Mouse (Mus musculus): ENCODE measurements around the gene Rbms1. TPM values are rescaled to one million over a fixed set of nuclear protein-coding genes. Genes with fewer than 3 reads are reported as not detected.

Rbms1 gene
- polyA plus RNA-seq, 1 experiment from 2014 or later = 44.9 TPM

- no peaks in the 10 kb centered on the region for H3K36me3 ChIP-seq (ENCODE audit: control insufficient read depth, insufficient read depth)
- H3K27me3 ChIP-seq (ENCODE audit: control insufficient read depth, insufficient read depth, low read depth, low read length) = no peaks in the 10 kb centered on the region
- H3K9ac ChIP-seq (ENCODE audit: low read depth, low read length) = no peak overlapping the region
- 17% methylated on average over 5 of the region's 5 CpGs for WGBS (ENCODE audit: insufficient replicate concordance)
- H3K4me3 ChIP-seq (ENCODE audit: low read depth, low read length) = no peak overlapping the region
- no peaks in the 10 kb centered on the region for H3K4me1 ChIP-seq (ENCODE audit: control insufficient read depth, low read depth, low read length)
- H3K27ac ChIP-seq (ENCODE audit: low read length) = no peak overlapping the region
- H3K9me3 ChIP-seq (replicated peaks; ENCODE audit: control insufficient read depth, low read length) = no peaks in the 10 kb centered on the region
- ATAC-seq (ENCODE audit: low read depth) = no peak
- H3K4me2 ChIP-seq (ENCODE audit: low read depth, low read length) = no peak overlapping the region
Measured at GRCm38 (mm10) chr2:60720906-60721305, 242.1 kb downstream of the Rbms1 start.

GRCm38 (mm10) chr2:60720205-60720604, 242.8 kb downstream of the Rbms1 start:
- Histone ChIP-seq H3K4me1 (ENCODE audit: control insufficient read depth, low read depth, low read length) (no peaks in the 10 kb centered on the region), H3K27ac (ENCODE audit: low read length) (no peak overlapping the region), H3K9me3 (replicated peaks; ENCODE audit: control insufficient read depth, low read length) (no peaks in the 10 kb centered on the region), H3K4me3 (ENCODE audit: low read depth, low read length) (no peak overlapping the region), H3K27me3 (ENCODE audit: control insufficient read depth, insufficient read depth, low read depth, low read length) (no peaks in the 10 kb centered on the region), H3K4me2 (ENCODE audit: low read depth, low read length) (no peak overlapping the region), H3K9ac (ENCODE audit: low read depth, low read length) (no peak overlapping the region), H3K36me3 (ENCODE audit: control insufficient read depth, insufficient read depth) (no peaks in the 10 kb centered on the region)
- WGBS (ENCODE audit: insufficient replicate concordance) = 73% methylated on average over 8 of the region's 8 CpGs
- no peak for ATAC-seq (ENCODE audit: low read depth)

GRCm38 (mm10) chr2:60717348-60717747, 245.6 kb downstream of the Rbms1 start:
- no peaks in the 10 kb centered on the region for H3K9me3 ChIP-seq (replicated peaks; ENCODE audit: control insufficient read depth, low read length)
- no peak overlapping the region for H3K4me3 ChIP-seq (ENCODE audit: low read depth, low read length)
- ATAC-seq (ENCODE audit: low read depth) = no peak
- no peak overlapping the region for H3K4me2 ChIP-seq (ENCODE audit: low read depth, low read length)
- no peaks in the 10 kb centered on the region for H3K27me3 ChIP-seq (ENCODE audit: control insufficient read depth, insufficient read depth, low read depth, low read length)
- no peaks in the 10 kb centered on the region for H3K4me1 ChIP-seq (ENCODE audit: control insufficient read depth, low read depth, low read length)
- 52% methylated on average over 13 of the region's 13 CpGs for WGBS (ENCODE audit: insufficient replicate concordance)
- no peak overlapping the region for H3K9ac ChIP-seq (ENCODE audit: low read depth, low read length)
- no peak overlapping the region for H3K27ac ChIP-seq (ENCODE audit: low read length)
- no peaks in the 10 kb centered on the region for H3K36me3 ChIP-seq (ENCODE audit: control insufficient read depth, insufficient read depth)

- H3K4me3 ChIP-seq (ENCODE audit: low read depth, low read length) = no peak overlapping the region
- no peak for ATAC-seq (ENCODE audit: low read depth)
- H3K36me3 ChIP-seq (ENCODE audit: control insufficient read depth, insufficient read depth) = no peaks in the 10 kb centered on the region
Measured at GRCm38 (mm10) chr2:60716549-60716948, 246.4 kb downstream of the Rbms1 start.

GRCm38 (mm10) chr2:60715771-60716170, 247.2 kb downstream of the Rbms1 start:
- Histone ChIP-seq H3K36me3 (ENCODE audit: control insufficient read depth, insufficient read depth) (no peaks in the 10 kb centered on the region), H3K9ac (ENCODE audit: low read depth, low read length) (no peak overlapping the region), H3K4me3 (ENCODE audit: low read depth, low read length) (no peak overlapping the region), H3K27ac (ENCODE audit: low read length) (no peak overlapping the region), H3K9me3 (replicated peaks; ENCODE audit: control insufficient read depth, low read length) (no peaks in the 10 kb centered on the region), H3K4me2 (ENCODE audit: low read depth, low read length) (no peak overlapping the region), H3K27me3 (ENCODE audit: control insufficient read depth, insufficient read depth, low read depth, low read length) (no peaks in the 10 kb centered on the region), H3K4me1 (ENCODE audit: control insufficient read depth, low read depth, low read length) (no peaks in the 10 kb centered on the region)
- 67% methylated on average over 13 of the region's 13 CpGs for WGBS (ENCODE audit: insufficient replicate concordance)
- ATAC-seq (ENCODE audit: low read depth) = no peak

More at GRCm38 (mm10) chr2:60716549-60716948, 246.4 kb downstream of the Rbms1 start:
- Histone ChIP-seq H3K27me3 (ENCODE audit: control insufficient read depth, insufficient read depth, low read depth, low read length) (no peaks in the 10 kb centered on the region), H3K27ac (ENCODE audit: low read length) (no peak overlapping the region), H3K4me1 (ENCODE audit: control insufficient read depth, low read depth, low read length) (no peaks in the 10 kb centered on the region), H3K9ac (ENCODE audit: low read depth, low read length) (no peak overlapping the region), H3K9me3 (replicated peaks; ENCODE audit: control insufficient read depth, low read length) (no peaks in the 10 kb centered on the region), H3K4me2 (ENCODE audit: low read depth, low read length) (no peak overlapping the region)

GRCm38 (mm10) chr2:60714971-60715502, 248.0 kb downstream of the Rbms1 start:
- H3K9ac ChIP-seq (ENCODE audit: low read depth, low read length) = no peak overlapping the region
- no peaks in the 10 kb centered on the region for H3K36me3 ChIP-seq (ENCODE audit: control insufficient read depth, insufficient read depth)
- no peak overlapping the region for H3K27ac ChIP-seq (ENCODE audit: low read length)
- no peak for ATAC-seq (ENCODE audit: low read depth)
- H3K4me2 ChIP-seq (ENCODE audit: low read depth, low read length) = no peak overlapping the region
- no peaks in the 10 kb centered on the region for H3K4me1 ChIP-seq (ENCODE audit: control insufficient read depth, low read depth, low read length)
- H3K9me3 ChIP-seq (replicated peaks; ENCODE audit: control insufficient read depth, low read length) = no peaks in the 10 kb centered on the region
- H3K27me3 ChIP-seq (ENCODE audit: control insufficient read depth, insufficient read depth, low read depth, low read length) = no peaks in the 10 kb centered on the region
- no peak overlapping the region for H3K4me3 ChIP-seq (ENCODE audit: low read depth, low read length)
- 61% methylated on average over 8 of the region's 8 CpGs for WGBS (ENCODE audit: insufficient replicate concordance)

- ATAC-seq (ENCODE audit: low read depth) = no peak
- Histone ChIP-seq H3K27me3 (ENCODE audit: control insufficient read depth, insufficient read depth, low read depth, low read length) (no peaks in the 10 kb centered on the region), H3K4me2 (ENCODE audit: low read depth, low read length) (no peak overlapping the region), H3K4me1 (ENCODE audit: control insufficient read depth, low read depth, low read length) (no peaks in the 10 kb centered on the region), H3K4me3 (ENCODE audit: low read depth, low read length) (no peak overlapping the region), H3K27ac (ENCODE audit: low read length) (no peak overlapping the region), H3K9ac (ENCODE audit: low read depth, low read length) (no peak overlapping the region), H3K9me3 (replicated peaks; ENCODE audit: control insufficient read depth, low read length) (no peaks in the 10 kb centered on the region), H3K36me3 (ENCODE audit: control insufficient read depth, insufficient read depth) (no peaks in the 10 kb centered on the region)
- 27% methylated on average over 7 of the region's 7 CpGs for WGBS (ENCODE audit: insufficient replicate concordance)
Measured at GRCm38 (mm10) chr2:60714475-60714874, 248.5 kb downstream of the Rbms1 start.

GRCm38 (mm10) chr2:60713857-60714256, 249.1 kb downstream of the Rbms1 start:
- Histone ChIP-seq H3K9ac (ENCODE audit: low read depth, low read length) (no peak overlapping the region), H3K36me3 (ENCODE audit: control insufficient read depth, insufficient read depth) (no peaks in the 10 kb centered on the region), H3K4me1 (ENCODE audit: control insufficient read depth, low read depth, low read length) (no peaks in the 10 kb centered on the region), H3K9me3 (replicated peaks; ENCODE audit: control insufficient read depth, low read length) (no peaks in the 10 kb centered on the region), H3K4me3 (ENCODE audit: low read depth, low read length) (no peak overlapping the region), H3K27ac (ENCODE audit: low read length) (no peak overlapping the region), H3K27me3 (ENCODE audit: control insufficient read depth, insufficient read depth, low read depth, low read length) (no peaks in the 10 kb centered on the region), H3K4me2 (ENCODE audit: low read depth, low read length) (no peak overlapping the region)
- WGBS (ENCODE audit: insufficient replicate concordance) = 56% methylated on average over 8 of the region's 8 CpGs
- no peak for ATAC-seq (ENCODE audit: low read depth)

GRCm38 (mm10) chr2:60712891-60713290, 250.1 kb downstream of the Rbms1 start:
- no peak overlapping the region for H3K9ac ChIP-seq (ENCODE audit: low read depth, low read length)
- H3K36me3 ChIP-seq (ENCODE audit: control insufficient read depth, insufficient read depth) = no peaks in the 10 kb centered on the region
- ATAC-seq (ENCODE audit: low read depth) = no peak
- no peak overlapping the region for H3K27ac ChIP-seq (ENCODE audit: low read length)
- no peaks in the 10 kb centered on the region for H3K4me1 ChIP-seq (ENCODE audit: control insufficient read depth, low read depth, low read length)
- H3K9me3 ChIP-seq (replicated peaks; ENCODE audit: control insufficient read depth, low read length) = no peaks in the 10 kb centered on the region
- no peaks in the 10 kb centered on the region for H3K27me3 ChIP-seq (ENCODE audit: control insufficient read depth, insufficient read depth, low read depth, low read length)
- 59% methylated on average over 5 of the region's 5 CpGs for whole genome bisulfite sequencing (ENCODE audit: insufficient replicate concordance)
- H3K4me2 ChIP-seq (ENCODE audit: low read depth, low read length) = no peak overlapping the region
- H3K4me3 ChIP-seq (ENCODE audit: low read depth, low read length) = no peak overlapping the region
